Mouse (Mus musculus) cerebellum, postnatal 4 days (tissue): Measurements from ENCODE around the gene Sf3a3.

Experiments
- DNase-seq, 2 experiments: peaks; one replicate each; pipeline ENCODE4 v3.0.0; 2022; ENCODE audit warnings: low spot score in 2 of 2, mixed read lengths in 1 of 2

Sf3a3 gene

GRCm38 (mm10) chr4:124773995-124774394 is 59.4 kb downstream of the Sf3a3 start:
- no peak for DNase-seq

- DNase-seq = no peak
Measured at GRCm38 (mm10) chr4:124774429-124774828, 59.9 kb downstream of the Sf3a3 start.

GRCm38 (mm10) chr4:124781361-124781760 is 66.8 kb downstream of the Sf3a3 start:
- no peak for DNase-seq
